Mouse (Mus musculus) embryonic facial prominence, embryonic 15.5 days (tissue): ENCODE measurements around the gene Crispld2. TPM values are rescaled to one million over a fixed set of nuclear protein-coding genes. Genes with fewer than 3 reads are reported as not detected.

ENCODE experiments used
- ATAC-seq: fragments of 200-750 bp; cut with Nextera tagmentation; 2 replicates; pipeline ENCODE4 v1.8.0; 2017; ENCODE audit warnings: low read depth, moderate TSS enrichment; ENCODE audit not compliant: insufficient number of reproducible peaks, low FRiP score, low TSS enrichment
- H3K27ac ChIP-seq: fragments of 300-500 bp; sonication (generic); replicated peaks from 2 replicates; pipeline ENCODE4 v1.5.1; 2015; ENCODE audit warnings: mild to moderate bottlenecking, inconsistent platforms
- H3K27me3 ChIP-seq: fragments of 300-500 bp; sonication (generic); 2 replicates; pipeline ENCODE4 v1.6.1; 2015; ENCODE audit warnings: inconsistent platforms
- H3K36me3 ChIP-seq: fragments of 300-500 bp; sonication (generic); 2 replicates; pipeline ENCODE4 v1.6.1; 2015; ENCODE audit warnings: mild to moderate bottlenecking, inconsistent platforms
- H3K4me1 ChIP-seq: fragments of 300-500 bp; sonication (generic); 2 replicates; pipeline ENCODE4 v1.6.1; 2015; ENCODE audit warnings: inconsistent platforms
- H3K4me2 ChIP-seq: fragments of 300-500 bp; sonication (generic); replicated peaks from 2 replicates; pipeline ENCODE4 v1.6.1; 2015; ENCODE audit warnings: mild to moderate bottlenecking, inconsistent platforms
- H3K4me3 ChIP-seq: fragments of 300-500 bp; sonication (generic); replicated peaks from 2 replicates; pipeline ENCODE4 v1.5.1; 2015; ENCODE audit warnings: mild to moderate bottlenecking, inconsistent platforms
- H3K9ac ChIP-seq: fragments of 300-500 bp; sonication (generic); 2 replicates; pipeline ENCODE4 v1.6.1; 2015; ENCODE audit warnings: inconsistent platforms
- H3K9me3 ChIP-seq: fragments of 300-500 bp; sonication (generic); replicated peaks from 2 replicates; pipeline ENCODE4 v1.6.1; 2016; ENCODE audit warnings: inconsistent platforms
- WGBS: fragments of 180-500 bp; shearing (Covaris S2); methylation state at CpG from one replicate; pipeline ENCODE4 v1.1.7; 2015; 5-methylcytosine and 5-hydroxymethylcytosine counted together
- polyA plus RNA-seq: library from polyadenylated mRNA; unstranded; fragments of >200 nt; fragmentation: Nextera tagmentation; extraction: Ambion mirVana; gene quantifications from 2 replicates; pipeline ENCODE4 v1.2.1, GENCODE M21; 2015

The Crispld2 gene
- polyA plus RNA-seq, 1 experiment from 2014 or later: 13.1 TPM

GRCm38 (mm10) chr8:120094801-120095200 lies 102.6 kb downstream of the Crispld2 start:
- Histone ChIP-seq H3K36me3 (peaks cover 34% of the 10 kb centered on the region), H3K4me1 (peaks cover 10% of the 10 kb centered on the region), H3K27me3 (no peaks in the 10 kb centered on the region), H3K4me3 (no peak overlapping the region), H3K4me2 (no peak overlapping the region), H3K27ac (no peak overlapping the region), H3K9ac (no peak overlapping the region), H3K9me3 (no peaks in the 10 kb centered on the region)
- ATAC-seq: no peak
- 79% methylated on average over 10 of the region's 10 CpGs for WGBS

DNA sequence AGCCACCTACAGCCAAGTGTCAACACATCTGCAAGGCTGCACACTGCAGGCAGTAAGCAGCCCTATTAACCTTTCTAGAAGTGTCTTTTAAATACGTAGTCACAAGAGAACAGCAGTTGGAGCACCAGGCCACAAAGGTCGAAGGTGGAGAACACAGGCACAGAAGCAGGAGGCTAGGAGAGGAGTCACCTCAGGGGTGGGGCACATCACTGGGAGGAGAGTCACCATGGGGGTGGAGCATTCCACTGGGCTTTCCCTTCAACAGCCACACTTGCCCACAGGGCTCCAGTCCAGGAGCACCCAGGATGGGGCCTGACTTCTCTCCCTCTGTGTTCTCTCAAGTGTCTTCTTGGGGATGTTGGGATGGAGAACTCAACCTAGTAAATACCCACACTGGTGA lies 104.2 kb downstream of the Crispld2 start:
- ATAC-seq: no peak
- no peak overlapping the region for H3K4me2 ChIP-seq
- H3K9me3 ChIP-seq: no peaks in the 10 kb centered on the region
- 81% methylated on average over 2 of the region's 2 CpGs for WGBS
- no peak overlapping the region for H3K9ac ChIP-seq
- no peaks in the 10 kb centered on the region for H3K27me3 ChIP-seq
- no peak overlapping the region for H3K4me3 ChIP-seq
- peaks cover 19% of the 10 kb centered on the region for H3K36me3 ChIP-seq
- H3K4me1 ChIP-seq: peaks cover 18% of the 10 kb centered on the region
- no peak overlapping the region for H3K27ac ChIP-seq

GRCm38 (mm10) chr8:120100388-120101067 lies 108.3 kb downstream of the Crispld2 start:
- H3K9ac ChIP-seq: peak overlapping the region; percentile 91
- 4% methylated on average over 25 of the region's 25 CpGs for WGBS
- peak overlapping the region; percentile 92 for H3K4me3 ChIP-seq
- H3K9me3 ChIP-seq: no peaks in the 10 kb centered on the region
- peaks cover 30% of the 10 kb centered on the region for H3K4me1 ChIP-seq
- no peak for ATAC-seq
- 0 out of 2 replicates have a peak, but pooled peaks cover 5% of the 10 kb centered on the region for H3K36me3 ChIP-seq
- H3K27ac ChIP-seq: peak overlapping the region; percentile 94; the same call in 1 of the 2 replicates
- H3K27me3 ChIP-seq: no peaks in the 10 kb centered on the region
- peak overlapping the region; percentile 84 for H3K4me2 ChIP-seq

- H3K36me3 ChIP-seq: 0 out of 2 replicates have a peak, but pooled peaks cover 5% of the 10 kb centered on the region
- H3K4me3 ChIP-seq: peak within 1 kb of the TSS; percentile 92
- no peaks in the 10 kb centered on the region for H3K9me3 ChIP-seq
- H3K9ac ChIP-seq: peak within 1 kb of the TSS; percentile 91
- peak within 1 kb of the TSS; percentile 84 for H3K4me2 ChIP-seq
- H3K27me3 ChIP-seq: no peaks in the 10 kb centered on the region
- under 1% methylated on average over 88 of the region's 88 CpGs for WGBS
- H3K4me1 ChIP-seq: peaks cover 29% of the 10 kb centered on the region
- peak within 1 kb of the TSS; percentile 94 for H3K27ac ChIP-seq
- peak; percentile 79 for ATAC-seq
Observed at GRCm38 (mm10) chr8:120101068-120101972, 109.1 kb downstream of the Crispld2 start, which contains the start of gene Zdhhc7. TSS of gene Zdhhc7 (minus strand) at chr8:120101482.

Other genes starting within 250 kb of the Crispld2 start
- gene Tldc1, start 214.0 kb upstream of the Crispld2 start, polyA plus RNA-seq: 12.6 and 13.4 TPM in 2 replicates
- gene Cotl1, start 151.9 kb upstream of the Crispld2 start, polyA plus RNA-seq: 76.6 and 105 TPM in 2 replicates
- gene Klhl36, start 130.2 kb upstream of the Crispld2 start, polyA plus RNA-seq: 13.7 and 14.1 TPM in 2 replicates
- gene Usp10, start 82.1 kb upstream of the Crispld2 start, polyA plus RNA-seq: 111 and 114 TPM in 2 replicates
- 5.9 and 8.0 TPM in 2 replicates for gene Gm20388, start 81.6 kb upstream of the Crispld2 start, polyA plus RNA-seq
- gene Zdhhc7, start 109.0 kb downstream of the Crispld2 start, polyA plus RNA-seq: 31.3 and 35.2 TPM in 2 replicates
- 8.5 and 8.7 TPM in 2 replicates for gene 6430548M08Rik, start 121.7 kb downstream of the Crispld2 start, polyA plus RNA-seq
- 6.6 and 11.4 TPM in 2 replicates for gene Fam92b, start 185.0 kb downstream of the Crispld2 start, polyA plus RNA-seq
- 11.1 and 12.0 TPM in 2 replicates for gene Gse1, start 236.0 kb downstream of the Crispld2 start, polyA plus RNA-seq